Mouse (Mus musculus) neural tube, embryonic 12.5 days (tissue): ENCODE measurements around the gene Col5a1. TPM values are rescaled to one million over a fixed set of nuclear protein-coding genes. Genes with fewer than 3 reads are reported as not detected.

Experiments
- ATAC-seq: fragments of 200-750 bp; cut with Nextera tagmentation; 2 replicates; pipeline ENCODE4 v1.8.0; 2017; ENCODE audit warnings: low read depth, mild to moderate bottlenecking, moderate TSS enrichment, moderate library complexity; ENCODE audit not compliant: low FRiP score
- H3K27ac ChIP-seq: fragments of 300-500 bp; sonication (generic); 2 replicates; pipeline ENCODE4 v1.5.1; 2016
- H3K27me3 ChIP-seq: fragments of 300-500 bp; sonication (generic); replicated peaks from 2 replicates; pipeline ENCODE4 v1.6.1; 2016; ENCODE audit warnings: mild to moderate bottlenecking
- H3K36me3 ChIP-seq: fragments of 300-500 bp; sonication (generic); 2 replicates; pipeline ENCODE4 v1.6.1; 2016; ENCODE audit warnings: mild to moderate bottlenecking
- H3K4me1 ChIP-seq: fragments of 300-500 bp; sonication (generic); 2 replicates; pipeline ENCODE4 v1.6.1; 2016
- H3K4me2 ChIP-seq: fragments of 300-500 bp; sonication (generic); replicated peaks from 2 replicates; pipeline ENCODE4 v1.6.1; 2016; ENCODE audit warnings: mild to moderate bottlenecking
- H3K4me3 ChIP-seq: fragments of 300-500 bp; sonication (generic); 2 replicates; pipeline ENCODE4 v1.5.1; 2016
- H3K9ac ChIP-seq: fragments of 300-500 bp; sonication (generic); 2 replicates; pipeline ENCODE4 v1.6.1; 2016; ENCODE audit warnings: mild to moderate bottlenecking
- H3K9me3 ChIP-seq: fragments of 300-500 bp; sonication (generic); 2 replicates; pipeline ENCODE4 v1.6.1; 2016; ENCODE audit warnings: mild to moderate bottlenecking
- WGBS: fragments of 180-500 bp; shearing (Covaris S2); methylation state at CpG from one replicate; pipeline ENCODE4 v1.1.7; 2016; 5-methylcytosine and 5-hydroxymethylcytosine counted together
- polyA plus RNA-seq: library from polyadenylated mRNA; unstranded; fragments of >200 nt; fragmentation: Nextera tagmentation; extraction: Ambion mirVana; gene quantifications from 2 replicates; pipeline ENCODE4 v1.2.1, GENCODE M21; 2016

Col5a1 gene
- polyA plus RNA-seq, 1 experiment from 2014 or later = 29.3 TPM

DNA sequence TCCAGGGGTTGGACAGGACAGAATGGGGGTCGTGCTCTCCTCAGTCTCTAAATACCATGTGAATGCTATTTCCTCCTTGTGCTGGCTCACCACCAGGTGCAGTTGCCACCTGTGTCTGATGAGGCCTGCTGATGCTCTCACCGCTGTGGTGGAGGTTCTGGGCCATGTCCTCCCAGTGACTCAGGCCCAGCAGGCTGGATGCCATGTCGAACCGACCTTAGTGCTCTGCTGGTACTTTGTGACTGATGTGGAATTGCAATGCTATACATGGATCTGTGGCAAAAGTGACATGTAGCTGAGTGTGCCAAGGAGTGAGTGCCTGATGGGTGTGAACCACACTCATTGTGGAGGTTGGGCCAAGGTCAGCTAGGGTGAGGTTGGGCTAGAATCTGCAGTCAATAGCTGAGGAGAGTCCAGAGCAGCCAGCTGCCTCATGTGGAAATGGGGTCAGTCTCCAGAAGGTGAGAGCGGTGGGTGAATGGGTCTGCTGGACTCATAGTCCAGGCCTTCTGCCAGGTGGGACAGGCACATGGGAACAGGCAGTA, 44.3 kb downstream of the Col5a1 start:
- 0 out of 2 replicates have a peak, but pooled peaks cover 11% of the 10 kb centered on the region for H3K4me1 ChIP-seq
- H3K4me2 ChIP-seq = no peak overlapping the region
- no peak for ATAC-seq
- H3K4me3 ChIP-seq = no peak overlapping the region
- no peaks in the 10 kb centered on the region for H3K9me3 ChIP-seq
- no peaks in the 10 kb centered on the region for H3K36me3 ChIP-seq
- no peaks in the 10 kb centered on the region for H3K27me3 ChIP-seq
- 85% methylated on average over 5 of the region's 5 CpGs for WGBS
- H3K27ac ChIP-seq = no peak overlapping the region
- no peak overlapping the region for H3K9ac ChIP-seq

DNA sequence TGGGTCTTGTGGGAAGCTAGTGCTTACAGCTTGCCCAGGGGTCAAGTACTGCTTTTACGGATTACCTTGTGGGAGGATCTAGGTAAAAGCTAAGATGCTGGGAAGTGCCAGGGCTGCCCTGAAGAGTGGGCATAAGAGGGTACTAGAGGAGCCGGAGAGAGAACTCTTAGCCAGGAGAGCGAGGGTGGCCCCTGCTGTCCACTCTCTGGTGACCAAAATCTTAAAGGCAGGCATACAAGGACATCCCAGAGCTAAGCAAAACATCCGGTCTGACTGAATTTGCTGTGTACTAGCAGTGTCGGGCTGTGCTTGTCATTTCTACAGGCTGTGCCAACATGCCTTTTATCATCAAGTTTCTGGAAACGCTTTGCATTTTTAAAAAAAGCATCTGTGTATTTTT, 44.9 kb downstream of the Col5a1 start:
- 85% methylated on average over 6 of the region's 6 CpGs for WGBS
- H3K27me3 ChIP-seq = no peaks in the 10 kb centered on the region
- ATAC-seq = no peak
- no peak overlapping the region for H3K9ac ChIP-seq
- no peak overlapping the region for H3K4me2 ChIP-seq
- no peaks in the 10 kb centered on the region for H3K36me3 ChIP-seq
- no peaks in the 10 kb centered on the region for H3K9me3 ChIP-seq
- no peak overlapping the region for H3K4me3 ChIP-seq
- no peak overlapping the region for H3K27ac ChIP-seq
- H3K4me1 ChIP-seq = 0 out of 2 replicates have a peak, but pooled peaks cover 11% of the 10 kb centered on the region

DNA sequence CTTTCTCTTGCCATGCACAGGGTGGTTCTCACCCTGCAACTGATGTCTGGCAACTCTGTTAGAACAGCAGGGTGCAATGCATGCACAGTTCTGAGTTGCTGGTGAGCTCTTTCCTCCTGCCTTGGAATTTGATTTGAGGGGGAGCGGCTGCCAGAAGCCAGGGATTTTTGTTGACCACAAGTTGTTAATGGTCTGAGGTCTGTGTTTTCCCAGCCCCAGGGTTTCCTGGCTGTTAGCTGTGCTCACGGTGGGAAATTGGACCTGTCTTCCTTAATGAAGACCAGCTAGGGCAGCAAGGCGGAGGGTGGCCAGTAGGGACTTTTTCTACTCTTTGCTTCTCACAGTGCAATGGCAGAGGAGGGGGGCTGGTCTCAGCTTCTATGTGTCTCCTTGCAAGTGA, 45.7 kb downstream of the Col5a1 start:
- Histone ChIP-seq H3K4me3 (no peak overlapping the region; the same call in 1 of the 2 replicates), H3K36me3 (peaks cover 1% of the 10 kb centered on the region; the same call in 1 of the 2 replicates), H3K9me3 (no peaks in the 10 kb centered on the region), H3K4me2 (no peak overlapping the region), H3K4me1 (peaks cover 16% of the 10 kb centered on the region; the same call in 1 of the 2 replicates), H3K27me3 (no peaks in the 10 kb centered on the region), H3K9ac (no peak overlapping the region), H3K27ac (no peak overlapping the region)
- 49% methylated on average over 3 of the region's 3 CpGs for WGBS
- no peak for ATAC-seq

DNA sequence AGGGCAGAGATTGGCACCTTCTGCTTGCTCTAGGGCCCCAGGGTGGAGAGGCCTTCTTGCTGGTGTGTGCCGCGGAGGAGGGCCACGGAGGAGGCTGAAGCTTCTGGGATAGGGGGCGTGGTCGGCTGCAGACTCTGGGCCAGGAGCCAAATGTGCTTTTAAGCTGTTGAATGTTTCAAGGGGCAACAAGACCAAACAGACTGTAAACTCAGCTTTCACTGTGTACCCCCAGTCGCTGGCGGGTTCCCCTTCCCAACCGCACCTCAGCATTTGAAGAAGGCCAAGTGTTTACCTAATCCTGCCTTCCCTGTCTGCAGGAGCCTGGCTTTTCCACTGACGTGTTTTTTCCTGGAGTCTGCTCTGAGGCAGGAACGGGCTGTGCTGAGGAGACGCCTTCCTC, 48.0 kb downstream of the Col5a1 start:
- H3K9me3 ChIP-seq = no peaks in the 10 kb centered on the region
- no peak overlapping the region for H3K27ac ChIP-seq
- H3K9ac ChIP-seq = no peak overlapping the region
- H3K27me3 ChIP-seq = no peaks in the 10 kb centered on the region
- 59% methylated on average over 11 of the region's 11 CpGs for WGBS
- ATAC-seq = no peak
- no peak overlapping the region for H3K4me2 ChIP-seq
- peaks cover 3% of the 10 kb centered on the region; the same call in 1 of the 2 replicates for H3K36me3 ChIP-seq
- peaks cover 16% of the 10 kb centered on the region; the same call in 1 of the 2 replicates for H3K4me1 ChIP-seq
- H3K4me3 ChIP-seq = no peak overlapping the region

DNA sequence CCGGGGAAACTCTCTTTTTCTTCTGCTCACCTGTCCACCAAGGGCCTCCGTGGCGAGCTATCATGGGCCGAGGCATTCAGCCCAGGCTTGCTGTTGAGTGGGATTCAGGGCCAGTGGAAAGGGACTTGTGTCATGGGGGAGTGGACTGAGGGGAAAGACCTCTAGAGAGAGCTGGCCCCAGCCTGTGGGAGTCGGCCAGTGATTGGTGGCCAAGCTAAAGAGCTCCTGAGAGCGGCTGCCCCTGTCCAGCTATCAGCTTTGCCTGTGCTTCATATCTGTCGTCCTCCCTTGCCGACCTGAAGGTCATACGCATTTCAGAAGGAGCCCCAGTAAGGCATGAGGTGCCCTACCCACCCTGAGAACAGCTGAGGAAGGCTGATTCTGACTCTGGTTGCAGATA, 48.6 kb downstream of the Col5a1 start:
- no peak overlapping the region for H3K9ac ChIP-seq
- H3K4me3 ChIP-seq = no peak overlapping the region
- H3K9me3 ChIP-seq = no peaks in the 10 kb centered on the region
- peaks cover 3% of the 10 kb centered on the region; the same call in 1 of the 2 replicates for H3K36me3 ChIP-seq
- WGBS = 92% methylated on average over 9 of the region's 9 CpGs
- no peak overlapping the region for H3K27ac ChIP-seq
- no peak for ATAC-seq
- H3K27me3 ChIP-seq = no peaks in the 10 kb centered on the region
- H3K4me1 ChIP-seq = peaks cover 16% of the 10 kb centered on the region; the same call in 1 of the 2 replicates
- no peak overlapping the region for H3K4me2 ChIP-seq

DNA sequence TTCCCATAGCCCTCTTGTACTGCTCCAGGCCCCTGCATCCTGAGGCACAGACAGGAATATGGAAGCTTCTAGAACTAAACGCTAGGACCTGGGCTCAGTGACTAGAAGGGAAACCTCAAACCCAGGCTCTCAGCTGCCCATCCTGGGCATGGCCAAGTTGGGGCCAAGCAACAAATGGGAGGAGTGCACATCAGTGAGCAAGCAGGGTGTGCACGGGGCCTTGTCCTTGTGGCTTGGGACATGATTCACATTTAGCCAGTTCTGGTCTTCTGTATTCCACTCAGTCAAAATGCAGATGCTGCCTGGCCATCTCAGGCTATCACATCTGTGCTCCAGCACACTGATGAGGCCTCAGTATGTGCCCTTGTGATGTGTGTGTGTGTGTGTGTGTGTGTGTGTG, 49.2 kb downstream of the Col5a1 start:
- Histone ChIP-seq H3K27me3 (no peaks in the 10 kb centered on the region), H3K27ac (no peak overlapping the region), H3K36me3 (peaks cover 3% of the 10 kb centered on the region; the same call in 1 of the 2 replicates), H3K4me1 (peaks cover 16% of the 10 kb centered on the region; the same call in 1 of the 2 replicates), H3K4me3 (no peak overlapping the region), H3K4me2 (no peak overlapping the region), H3K9ac (no peak overlapping the region), H3K9me3 (no peaks in the 10 kb centered on the region)
- ATAC-seq = no peak
- WGBS = 92% methylated on average over 2 of the region's 2 CpGs

DNA sequence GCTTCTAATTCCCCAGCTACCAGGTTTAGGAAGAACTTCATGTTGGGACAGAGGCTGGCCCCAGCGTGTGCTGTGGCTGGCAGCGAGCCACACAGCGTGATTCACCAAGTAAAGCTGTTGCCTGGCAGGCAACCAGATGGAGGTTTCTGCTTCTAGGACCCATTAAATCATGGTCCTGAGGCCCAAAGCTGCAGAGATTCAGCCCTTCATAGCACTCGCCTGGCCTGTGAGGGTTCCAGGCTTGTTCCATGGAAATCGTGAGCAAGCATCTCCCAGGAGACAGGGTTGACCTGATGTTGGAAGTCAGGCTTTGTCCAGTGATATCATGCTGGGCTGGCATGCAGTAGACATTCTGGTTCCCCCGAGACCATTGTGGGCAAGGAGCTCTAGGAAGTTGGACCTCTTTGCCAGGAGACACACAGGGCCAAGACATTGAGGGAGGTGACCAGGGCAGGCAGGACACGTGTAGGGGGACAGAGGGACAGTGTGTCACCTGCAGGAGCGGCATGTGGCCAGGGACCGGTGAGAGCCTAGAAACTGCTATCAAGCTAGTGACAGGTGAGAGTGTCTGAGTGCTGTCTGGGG, 50.5 kb downstream of the Col5a1 start:
- ATAC-seq = no peak
- 74% methylated on average over 9 of the region's 9 CpGs for WGBS
- H3K27ac ChIP-seq = no peak overlapping the region
- H3K36me3 ChIP-seq = peaks cover 3% of the 10 kb centered on the region; the same call in 1 of the 2 replicates
- H3K9ac ChIP-seq = no peak overlapping the region
- H3K4me3 ChIP-seq = no peak overlapping the region
- H3K9me3 ChIP-seq = no peaks in the 10 kb centered on the region
- peaks cover 16% of the 10 kb centered on the region; the same call in 1 of the 2 replicates for H3K4me1 ChIP-seq
- no peaks in the 10 kb centered on the region for H3K27me3 ChIP-seq
- H3K4me2 ChIP-seq = no peak overlapping the region

DNA sequence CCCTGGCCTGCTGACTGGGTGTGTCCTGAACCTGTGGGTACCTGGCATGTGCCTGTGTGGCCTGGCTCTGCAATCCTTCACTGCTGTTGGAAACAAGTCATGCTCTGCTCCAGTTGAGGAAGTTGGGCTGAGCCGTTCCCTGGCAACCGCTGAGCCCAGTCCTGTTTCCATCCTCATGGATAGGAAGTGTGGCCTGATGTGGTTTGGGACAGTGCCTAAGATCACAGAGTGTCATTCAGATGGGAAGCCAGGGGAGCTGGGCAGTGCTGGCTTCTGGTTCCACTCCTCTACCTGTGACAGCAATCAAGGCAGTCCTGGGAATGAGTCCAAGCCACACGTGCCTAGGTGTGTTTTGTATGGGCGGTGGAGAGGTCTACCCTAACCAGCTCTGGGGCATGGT, 53.2 kb downstream of the Col5a1 start:
- Histone ChIP-seq H3K4me3 (no peak overlapping the region), H3K4me1 (peaks cover 11% of the 10 kb centered on the region; the same call in 1 of the 2 replicates), H3K9me3 (no peaks in the 10 kb centered on the region), H3K27ac (no peak overlapping the region), H3K36me3 (peaks cover 3% of the 10 kb centered on the region; the same call in 1 of the 2 replicates), H3K9ac (no peak overlapping the region), H3K4me2 (no peak overlapping the region), H3K27me3 (no peaks in the 10 kb centered on the region)
- WGBS = 95% methylated on average over 4 of the region's 4 CpGs
- ATAC-seq = no peak

DNA sequence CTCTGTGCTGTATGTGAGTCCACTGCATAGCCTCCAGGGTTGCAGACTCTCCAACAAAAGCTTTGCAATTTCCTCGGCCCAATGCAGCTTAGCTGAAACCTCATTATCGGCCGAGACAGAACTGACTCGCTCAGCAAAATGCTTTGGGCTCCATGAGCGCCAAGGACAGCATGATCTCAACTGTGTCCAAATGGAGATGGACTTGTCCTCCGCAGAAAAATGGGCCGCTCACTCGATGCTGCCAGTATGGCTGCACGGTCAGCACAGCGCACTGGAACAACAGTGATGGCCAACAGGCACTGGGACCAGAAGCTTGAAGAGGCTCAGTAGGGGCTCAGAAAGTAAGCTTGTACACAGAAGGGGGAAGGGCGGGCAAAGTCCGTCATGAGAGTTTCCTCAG, 53.9 kb downstream of the Col5a1 start:
- H3K4me1 ChIP-seq = peaks cover 6% of the 10 kb centered on the region; the same call in 1 of the 2 replicates
- 85% methylated on average over 12 of the region's 12 CpGs for WGBS
- H3K9me3 ChIP-seq = no peaks in the 10 kb centered on the region
- no peak overlapping the region for H3K4me2 ChIP-seq
- no peak overlapping the region for H3K9ac ChIP-seq
- H3K36me3 ChIP-seq = peaks cover 3% of the 10 kb centered on the region; the same call in 1 of the 2 replicates
- no peak overlapping the region for H3K4me3 ChIP-seq
- ATAC-seq = no peak
- no peak overlapping the region for H3K27ac ChIP-seq
- no peaks in the 10 kb centered on the region for H3K27me3 ChIP-seq

DNA sequence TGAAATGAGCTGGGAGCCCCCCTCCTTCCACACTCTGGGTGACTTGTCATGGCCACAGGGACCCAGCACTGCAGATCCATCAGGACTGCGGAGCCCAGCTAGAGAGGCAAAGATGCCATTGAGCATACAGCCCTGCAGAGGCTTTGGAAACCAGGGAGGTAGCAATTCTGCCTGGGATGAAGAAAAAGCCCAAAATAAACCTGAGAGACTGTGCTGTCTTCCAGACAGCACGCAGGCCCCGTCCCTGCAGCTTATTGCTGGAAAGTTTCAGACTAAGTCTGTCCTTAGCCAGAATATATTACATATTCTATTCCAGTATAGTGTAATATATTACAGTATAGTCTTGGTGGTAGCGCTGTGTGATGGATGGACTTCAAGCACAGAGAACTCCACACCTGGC, 61.0 kb downstream of the Col5a1 start:
- H3K4me2 ChIP-seq = no peak overlapping the region
- no peak overlapping the region for H3K27ac ChIP-seq
- no peaks in the 10 kb centered on the region for H3K9me3 ChIP-seq
- H3K9ac ChIP-seq = no peak overlapping the region
- no peaks in the 10 kb centered on the region for H3K27me3 ChIP-seq
- H3K36me3 ChIP-seq = no peaks in the 10 kb centered on the region
- H3K4me1 ChIP-seq = no peaks in the 10 kb centered on the region
- no peak overlapping the region for H3K4me3 ChIP-seq
- WGBS = 89% methylated on average over 4 of the region's 4 CpGs
- no peak for ATAC-seq

DNA sequence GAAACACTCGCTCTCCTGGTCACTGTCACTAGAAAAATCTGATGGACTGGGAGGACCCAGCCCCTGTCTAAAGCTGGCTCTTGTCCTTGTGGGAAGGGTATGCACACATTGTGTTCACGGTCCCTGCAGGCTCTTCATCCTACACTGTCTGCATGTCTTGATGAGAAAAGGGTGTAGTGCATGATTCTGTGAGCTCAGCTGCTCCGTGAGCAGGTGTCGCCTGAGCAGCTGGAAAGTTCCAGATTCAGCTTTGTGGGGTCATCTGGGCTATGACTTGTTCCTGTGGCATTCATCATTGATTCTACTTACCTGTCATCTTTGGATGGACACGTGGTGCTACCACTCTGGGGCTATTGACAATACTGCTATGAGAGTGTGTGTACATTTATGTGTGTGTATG, 61.7 kb downstream of the Col5a1 start:
- Histone ChIP-seq H3K36me3 (no peaks in the 10 kb centered on the region), H3K9me3 (no peaks in the 10 kb centered on the region), H3K27me3 (no peaks in the 10 kb centered on the region), H3K4me1 (no peaks in the 10 kb centered on the region), H3K4me2 (no peak overlapping the region), H3K9ac (no peak overlapping the region), H3K4me3 (no peak overlapping the region), H3K27ac (no peak overlapping the region)
- ATAC-seq = no peak
- 85% methylated on average over 5 of the region's 5 CpGs for WGBS

DNA sequence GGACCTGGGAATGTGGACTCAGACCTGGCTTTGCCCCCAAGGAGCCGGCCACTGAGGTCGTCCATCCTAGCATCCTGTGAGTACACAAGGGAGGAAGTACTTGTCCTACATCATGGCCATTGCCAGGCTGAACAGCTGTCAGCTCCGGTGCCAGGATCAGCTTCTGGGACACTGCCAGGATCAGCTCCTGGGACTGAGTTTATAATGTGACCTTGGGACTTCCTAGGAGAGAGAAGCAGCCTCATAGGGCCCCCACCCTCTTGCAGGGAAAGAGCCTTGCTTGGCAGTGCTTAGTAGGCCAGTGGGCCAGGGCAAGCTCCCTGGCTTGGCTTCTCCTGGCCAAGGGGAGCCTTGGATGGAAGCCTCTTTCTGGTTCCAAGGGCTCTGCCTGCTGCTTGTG, 67.6 kb downstream of the Col5a1 start:
- no peak for ATAC-seq
- Histone ChIP-seq H3K27me3 (no peaks in the 10 kb centered on the region), H3K27ac (no peak overlapping the region), H3K4me2 (no peak overlapping the region), H3K4me3 (no peak overlapping the region), H3K4me1 (peaks cover 25% of the 10 kb centered on the region; the same call in 1 of the 2 replicates), H3K9me3 (no peaks in the 10 kb centered on the region), H3K36me3 (no peaks in the 10 kb centered on the region), H3K9ac (no peak overlapping the region)
- 85% methylated on average over 3 of the region's 3 CpGs for WGBS

DNA sequence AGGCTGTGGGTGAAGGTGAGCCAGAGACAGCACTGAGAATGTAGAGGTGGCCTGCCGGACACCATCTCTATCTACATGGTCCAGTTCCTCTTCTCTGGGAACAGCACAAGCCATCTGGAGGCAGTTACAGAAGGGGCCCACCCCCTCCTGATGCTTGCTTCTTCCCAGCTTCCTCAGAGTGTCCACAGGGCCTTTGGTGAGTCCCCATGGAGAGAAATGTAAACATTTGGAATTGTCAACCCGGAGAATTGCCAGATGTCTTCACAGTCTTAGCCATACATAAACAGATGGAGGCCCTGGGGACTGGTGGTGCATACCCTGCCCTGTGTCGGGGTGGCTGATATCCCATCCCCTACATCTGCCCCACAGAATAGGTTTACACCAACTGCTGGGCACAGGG, 68.7 kb downstream of the Col5a1 start:
- ATAC-seq = no peak
- H3K27me3 ChIP-seq = no peaks in the 10 kb centered on the region
- H3K9ac ChIP-seq = no peak overlapping the region
- H3K4me3 ChIP-seq = no peak overlapping the region
- no peaks in the 10 kb centered on the region for H3K36me3 ChIP-seq
- H3K4me1 ChIP-seq = peaks cover 25% of the 10 kb centered on the region; the same call in 1 of the 2 replicates
- WGBS = 67% methylated on average over 3 of the region's 3 CpGs
- no peak overlapping the region for H3K27ac ChIP-seq
- H3K4me2 ChIP-seq = no peak overlapping the region
- no peaks in the 10 kb centered on the region for H3K9me3 ChIP-seq
